Mouse (Mus musculus) liver, embryonic 16.5 days (tissue): ENCODE data around the gene Lias. TPM values are rescaled to one million over a fixed set of nuclear protein-coding genes. Genes with fewer than 3 reads are reported as not detected.

ENCODE experiments used
- ATAC-seq: fragments of 200-750 bp; cut with Nextera tagmentation; 2 replicates; pipeline ENCODE4 v1.8.0; 2017; ENCODE audit warnings: low read depth, mild to moderate bottlenecking, moderate number of reproducible peaks, moderate library complexity
- H3K27ac ChIP-seq: fragments of 300-500 bp; sonication (generic); 2 replicates; pipeline ENCODE4 v1.5.1; 2014; ENCODE audit warnings: mild to moderate bottlenecking, low read length
- H3K27me3 ChIP-seq: fragments of 300-500 bp; sonication (generic); 2 replicates; pipeline ENCODE4 v1.6.1; 2014; ENCODE audit warnings: low read depth, low read length, mixed read lengths; ENCODE audit not compliant: control insufficient read depth, insufficient read depth
- H3K36me3 ChIP-seq: fragments of 300-500 bp; sonication (generic); 2 replicates; pipeline ENCODE4 v1.6.1; 2014; ENCODE audit warnings: mild to moderate bottlenecking; ENCODE audit not compliant: control insufficient read depth, insufficient read depth
- H3K4me1 ChIP-seq: fragments of 300-500 bp; sonication (generic); 2 replicates; pipeline ENCODE4 v1.6.1; 2014; ENCODE audit warnings: low read depth, low read length, mixed read lengths; ENCODE audit not compliant: control insufficient read depth
- H3K4me2 ChIP-seq: fragments of 300-500 bp; sonication (generic); 2 replicates; pipeline ENCODE4 v1.6.1; 2014; ENCODE audit warnings: low read depth, low read length, mixed read lengths
- H3K4me3 ChIP-seq: fragments of 300-500 bp; sonication (generic); 2 replicates; pipeline ENCODE4 v1.5.1; 2014; ENCODE audit warnings: low read depth, mild to moderate bottlenecking, low read length
- H3K9ac ChIP-seq: fragments of 300-500 bp; sonication (generic); 2 replicates; pipeline ENCODE4 v1.6.1; 2014; ENCODE audit warnings: low read depth, low read length
- H3K9me3 ChIP-seq: fragments of 300-500 bp; sonication (generic); replicated peaks from 2 replicates; pipeline ENCODE4 v1.6.1; 2016; ENCODE audit warnings: low read length; ENCODE audit not compliant: control insufficient read depth
- WGBS: fragments of 180-500 bp; shearing (Covaris S2); extraction: QIAGEN DNeasy Blood & Tissue Kit; methylation state at CpG from one replicate; pipeline ENCODE4 v1.1.7; 2014; ENCODE audit not compliant: insufficient replicate concordance; 5-methylcytosine and 5-hydroxymethylcytosine counted together
- polyA plus RNA-seq: library from polyadenylated mRNA; unstranded; fragments of >200 nt; fragmentation: Nextera tagmentation; extraction: Ambion mirVana; gene quantifications from 2 replicates; pipeline ENCODE4 v1.2.1, GENCODE M21; 2015

The Lias gene
- polyA plus RNA-seq, 1 experiment from 2014 or later: 28.2 TPM

GRCm38 (mm10) chr5:65434471-65435362 lies 43.4 kb downstream of the Lias start:
- ATAC-seq: no peak
- Histone ChIP-seq H3K4me3 (peak overlapping the region; percentile 84), H3K9ac (peak overlapping the region; percentile 78), H3K27ac (no peak overlapping the region), H3K4me1 (peaks cover 10% of the 10 kb centered on the region), H3K9me3 (no peaks in the 10 kb centered on the region), H3K36me3 (no peaks in the 10 kb centered on the region), H3K4me2 (peak overlapping the region; percentile 90), H3K27me3 (no peaks in the 10 kb centered on the region)
- WGBS: 16% methylated on average over 15 of the region's 15 CpGs

GRCm38 (mm10) chr5:65435363-65435805 lies 44.1 kb downstream of the Lias start:
- Histone ChIP-seq H3K4me2 (peak overlapping the region; percentile 90), H3K27ac (peak overlapping the region; percentile 61; the same call in 1 of the 2 replicates), H3K27me3 (no peaks in the 10 kb centered on the region), H3K9me3 (no peaks in the 10 kb centered on the region), H3K9ac (peak overlapping the region; percentile 78), H3K4me1 (peaks cover 10% of the 10 kb centered on the region), H3K4me3 (peak overlapping the region; percentile 84), H3K36me3 (no peaks in the 10 kb centered on the region)
- WGBS: under 1% methylated on average over 35 of the region's 47 CpGs
- ATAC-seq: no peak; the same call in 1 of the 2 replicates

GRCm38 (mm10) chr5:65435806-65436561 lies 44.7 kb downstream of the Lias start, which contains the start of gene Ugdh:
Gene Ugdh, minus strand, starts transcription at chr5:65435949.
- peak; percentile 98 for ATAC-seq
- Histone ChIP-seq H3K4me2 (peak within 1 kb of the TSS; percentile 90), H3K4me3 (peak within 1 kb of the TSS; percentile 84), H3K27ac (peak within 1 kb of the TSS; percentile 72), H3K4me1 (peaks cover 10% of the 10 kb centered on the region), H3K27me3 (no peaks in the 10 kb centered on the region), H3K9ac (peak within 1 kb of the TSS; percentile 78), H3K9me3 (no peaks in the 10 kb centered on the region), H3K36me3 (no peaks in the 10 kb centered on the region)
- WGBS: under 1% methylated on average over 51 of the region's 51 CpGs

- peaks cover 10% of the 10 kb centered on the region for H3K4me1 ChIP-seq
- H3K9ac ChIP-seq: no peak overlapping the region
These were observed 46.7 kb downstream of the Lias start for GRCm38 (mm10) chr5:65438041-65438440.

GRCm38 (mm10) chr5:65444981-65445380 lies 53.7 kb downstream of the Lias start:
- WGBS: 29% methylated on average over 4 of the region's 6 CpGs
- Histone ChIP-seq H3K4me3 (no peak overlapping the region), H3K27me3 (no peaks in the 10 kb centered on the region), H3K27ac (no peak overlapping the region), H3K4me2 (no peak overlapping the region), H3K9ac (no peak overlapping the region), H3K36me3 (no peaks in the 10 kb centered on the region), H3K9me3 (no peaks in the 10 kb centered on the region), H3K4me1 (no peaks in the 10 kb centered on the region)
- ATAC-seq: no peak

More at GRCm38 (mm10) chr5:65438041-65438440, 46.7 kb downstream of the Lias start:
- ATAC-seq: no peak
- no peaks in the 10 kb centered on the region for H3K36me3 ChIP-seq
- H3K27me3 ChIP-seq: no peaks in the 10 kb centered on the region
- H3K27ac ChIP-seq: no peak overlapping the region
- no peak overlapping the region for H3K4me3 ChIP-seq
- H3K9me3 ChIP-seq: no peaks in the 10 kb centered on the region
- H3K4me2 ChIP-seq: no peak overlapping the region

GRCm38 (mm10) chr5:65446756-65447155 lies 55.5 kb downstream of the Lias start:
- Histone ChIP-seq H3K4me3 (no peak overlapping the region), H3K36me3 (no peaks in the 10 kb centered on the region), H3K27me3 (no peaks in the 10 kb centered on the region), H3K4me2 (no peak overlapping the region), H3K27ac (no peak overlapping the region), H3K4me1 (no peaks in the 10 kb centered on the region), H3K9ac (no peak overlapping the region), H3K9me3 (no peaks in the 10 kb centered on the region)
- WGBS: 58% methylated on average over 2 of the region's 2 CpGs
- ATAC-seq: no peak

GRCm38 (mm10) chr5:65447826-65448225 lies 56.5 kb downstream of the Lias start:
- H3K4me3 ChIP-seq: no peak overlapping the region
- no peaks in the 10 kb centered on the region for H3K4me1 ChIP-seq
- H3K9ac ChIP-seq: no peak overlapping the region
- H3K36me3 ChIP-seq: no peaks in the 10 kb centered on the region
- H3K27ac ChIP-seq: no peak overlapping the region
- H3K4me2 ChIP-seq: no peak overlapping the region
- no peak for ATAC-seq
- no peaks in the 10 kb centered on the region for H3K9me3 ChIP-seq
- WGBS: 51% methylated on average over 2 of the region's 2 CpGs
- H3K27me3 ChIP-seq: no peaks in the 10 kb centered on the region

- Histone ChIP-seq H3K4me2 (no peak overlapping the region), H3K4me3 (no peak overlapping the region), H3K36me3 (no peaks in the 10 kb centered on the region), H3K27me3 (no peaks in the 10 kb centered on the region), H3K4me1 (no peaks in the 10 kb centered on the region), H3K9me3 (no peaks in the 10 kb centered on the region), H3K9ac (no peak overlapping the region), H3K27ac (no peak overlapping the region)
- 62% methylated on average over 4 of the region's 4 CpGs for WGBS
- ATAC-seq: no peak
These were observed 57.6 kb downstream of the Lias start for GRCm38 (mm10) chr5:65448941-65449340.

- Histone ChIP-seq H3K36me3 (no peaks in the 10 kb centered on the region), H3K9me3 (no peaks in the 10 kb centered on the region)
- WGBS: 47% methylated on average over 5 of the region's 5 CpGs
These were observed 63.5 kb downstream of the Lias start for GRCm38 (mm10) chr5:65454771-65455170.

More at GRCm38 (mm10) chr5:65454771-65455170, 63.5 kb downstream of the Lias start:
- Histone ChIP-seq H3K27me3 (no peaks in the 10 kb centered on the region), H3K27ac (no peak overlapping the region), H3K4me2 (no peak overlapping the region), H3K9ac (no peak overlapping the region), H3K4me3 (no peak overlapping the region), H3K4me1 (no peaks in the 10 kb centered on the region)
- ATAC-seq: no peak
